Mouse (Mus musculus) thymus, postnatal 0 days (tissue): ENCODE measurements at regions not wholly inside any gene's neighbourhood (a gene's known extent, or its start where the extent isn't known, plus 50 kb on each side); places are given as distances from the start of the nearest gene placed in this dataset.

Experiments
- DNase-seq: peaks from one replicate; pipeline ENCODE4 v3.0.0-alpha.2; 2015; ENCODE audit warnings: low spot score

DNA sequence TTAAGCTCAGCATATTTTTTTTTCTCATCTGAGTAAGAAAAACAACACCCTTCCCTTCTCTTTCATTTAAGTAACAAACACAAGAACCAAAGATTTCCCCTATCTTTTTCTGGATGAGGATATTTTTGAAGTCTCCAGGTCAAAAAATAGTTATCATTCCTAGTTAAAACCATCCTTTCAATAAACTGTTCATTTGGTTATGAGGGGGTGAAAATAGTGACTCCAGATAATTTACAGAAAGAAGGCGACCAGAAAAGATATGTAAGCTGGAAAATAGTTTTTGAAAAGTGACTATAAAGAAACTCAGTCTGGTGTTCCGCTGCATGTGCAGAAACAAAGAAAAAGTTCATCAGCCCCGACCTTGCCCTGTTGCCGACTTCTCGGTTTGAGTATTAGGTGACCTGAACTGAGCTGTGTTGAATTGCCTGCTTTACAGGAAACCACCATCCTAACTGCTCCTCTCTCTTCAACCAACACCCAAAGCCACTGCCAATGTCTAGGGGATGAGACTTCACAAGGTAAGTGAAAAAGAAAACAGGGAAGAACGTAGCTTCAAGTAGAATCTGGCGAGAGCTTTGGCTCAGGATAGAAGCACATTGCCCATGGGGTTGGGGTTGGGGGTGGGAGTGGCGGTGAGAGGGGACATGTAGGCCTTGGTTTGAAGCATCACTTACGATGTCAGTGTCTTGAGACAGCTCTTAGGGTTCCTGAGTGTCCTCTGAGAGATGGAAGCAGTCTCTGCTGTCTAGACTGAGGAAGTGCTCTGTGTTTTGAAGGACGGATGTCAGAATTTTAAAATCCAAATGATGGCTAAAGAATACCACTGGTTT is 104.6 kb downstream of the Ube2e3 start:
- no peak for DNase-seq

DNA sequence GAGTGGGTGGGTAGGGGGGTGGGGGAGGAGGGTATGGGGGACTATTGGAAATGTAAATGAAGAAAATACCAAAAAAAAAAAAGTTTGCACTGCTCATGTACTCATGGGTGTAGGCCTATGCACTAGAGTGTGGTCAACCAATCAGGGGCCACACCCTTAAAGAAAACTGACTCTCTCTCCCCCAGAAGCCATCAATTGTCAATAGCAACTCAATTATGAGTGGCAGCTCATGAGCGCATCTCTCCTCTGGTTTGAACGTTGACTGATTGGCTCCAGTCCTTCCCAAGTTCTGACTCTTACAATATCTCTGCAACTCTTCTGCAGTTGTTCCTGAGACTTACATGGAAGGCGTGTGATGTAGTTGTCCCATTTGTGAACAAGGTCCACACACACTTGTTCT is 105.9 kb downstream of the Ube2e3 start:
- DNase-seq: no peak

DNA sequence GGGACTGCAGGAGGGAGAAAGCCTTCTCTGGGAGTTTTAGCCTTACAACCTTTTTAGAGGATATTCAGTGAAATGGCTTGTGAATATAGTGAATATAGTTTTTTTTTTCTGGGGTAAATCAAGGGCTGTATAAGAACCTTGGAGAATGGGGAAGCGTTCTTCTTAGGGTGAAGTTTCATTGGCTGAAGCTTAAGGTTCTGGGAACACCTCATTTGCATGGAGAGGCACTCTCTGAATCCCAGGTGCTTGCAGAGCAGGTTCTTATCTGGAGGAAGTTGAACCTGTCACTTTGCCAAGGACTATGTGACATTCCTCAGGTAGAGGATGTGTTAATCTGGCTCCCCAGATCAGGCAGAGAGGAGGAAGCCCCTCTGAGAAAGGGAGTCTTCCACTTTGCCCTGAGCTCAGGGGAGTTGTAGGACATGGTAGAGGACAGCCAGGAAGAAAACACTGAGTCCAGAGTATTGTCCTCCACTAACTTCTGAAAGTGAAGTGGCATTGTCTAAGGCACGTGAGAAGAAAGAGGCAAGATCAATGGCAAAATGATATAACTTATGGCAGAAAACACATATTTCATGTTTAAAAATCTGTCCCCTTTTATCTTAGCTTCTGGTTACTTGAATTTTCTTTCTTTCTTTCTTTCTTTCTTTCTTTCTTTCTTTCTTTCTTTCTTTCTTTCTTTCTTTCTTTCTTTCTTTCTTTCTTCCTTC is 106.9 kb downstream of the Ube2e3 start:
- no peak for DNase-seq

DNA sequence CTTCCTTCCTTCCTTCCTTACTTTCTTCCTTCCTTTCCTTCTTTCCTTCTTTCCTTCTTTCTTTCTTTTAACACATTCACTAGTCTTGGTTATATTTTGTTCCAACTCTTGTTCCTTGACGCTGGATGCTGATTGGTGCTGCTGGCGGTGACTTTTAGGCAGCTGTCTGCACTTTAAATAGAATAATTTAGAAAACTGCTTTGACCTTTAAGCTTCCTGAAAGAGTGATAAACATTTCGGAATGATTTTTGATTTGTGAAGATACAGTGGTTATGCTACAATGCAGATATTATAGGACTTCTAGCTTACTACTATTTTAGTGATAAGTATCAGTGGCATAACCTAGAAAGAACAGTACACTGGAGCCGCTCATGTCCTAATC is 107.5 kb downstream of the Ube2e3 start:
- no peak for DNase-seq

DNA sequence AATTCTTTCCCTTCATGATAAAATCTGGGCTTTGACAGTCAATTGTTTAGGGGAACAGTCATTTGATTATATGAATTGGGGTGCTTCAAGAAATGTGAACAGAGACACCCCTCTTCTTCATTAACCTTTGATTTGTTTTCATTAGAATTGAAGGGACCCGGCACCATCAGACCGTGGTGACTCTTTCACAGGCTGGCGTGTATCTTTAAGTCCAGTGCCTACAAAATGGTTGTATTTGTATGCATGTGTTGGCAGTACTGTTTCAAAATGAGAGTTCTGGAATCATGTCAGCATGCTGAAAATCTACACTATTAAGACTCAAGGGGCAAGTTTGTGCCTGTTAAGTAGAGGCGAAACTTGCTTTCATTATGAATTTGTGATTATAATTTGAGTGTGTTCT is 108.2 kb downstream of the Ube2e3 start:
- no peak for DNase-seq

DNA sequence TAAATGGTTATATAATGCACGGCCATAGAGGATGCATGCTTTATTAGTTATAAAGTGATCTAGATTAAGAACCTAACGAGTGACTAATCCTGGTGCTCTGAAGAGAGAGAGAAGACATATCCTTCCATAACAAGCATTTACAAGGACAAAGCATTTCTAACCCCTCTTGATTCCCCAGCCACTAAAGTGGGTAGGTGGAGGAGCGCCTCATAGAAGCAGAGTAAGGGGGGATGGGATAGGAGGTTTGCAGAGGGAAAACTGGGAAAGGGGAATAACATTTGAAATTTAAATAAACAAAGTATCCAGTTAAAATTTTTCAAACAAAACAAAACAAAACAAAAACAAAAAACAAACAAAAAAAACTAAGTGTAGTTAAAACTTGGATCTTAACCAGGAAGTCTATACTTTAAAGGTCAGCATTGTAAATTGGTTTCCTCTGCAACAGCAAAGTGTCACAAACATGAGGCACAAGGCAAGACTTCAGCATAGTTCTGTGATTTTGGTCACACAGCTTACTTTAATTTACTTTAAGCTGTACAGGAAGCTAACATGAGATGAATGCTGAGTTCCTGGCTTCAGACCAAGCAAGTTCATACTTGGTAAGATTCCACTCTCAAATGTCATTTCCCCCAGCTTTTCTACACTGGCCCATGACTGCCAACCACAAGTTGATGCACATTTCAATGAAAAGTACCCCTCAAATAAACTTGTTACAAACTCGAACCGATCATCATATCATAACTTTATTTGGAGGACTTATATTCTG is 109.9 kb downstream of the Ube2e3 start:
- peak; percentile 46 for DNase-seq

DNA sequence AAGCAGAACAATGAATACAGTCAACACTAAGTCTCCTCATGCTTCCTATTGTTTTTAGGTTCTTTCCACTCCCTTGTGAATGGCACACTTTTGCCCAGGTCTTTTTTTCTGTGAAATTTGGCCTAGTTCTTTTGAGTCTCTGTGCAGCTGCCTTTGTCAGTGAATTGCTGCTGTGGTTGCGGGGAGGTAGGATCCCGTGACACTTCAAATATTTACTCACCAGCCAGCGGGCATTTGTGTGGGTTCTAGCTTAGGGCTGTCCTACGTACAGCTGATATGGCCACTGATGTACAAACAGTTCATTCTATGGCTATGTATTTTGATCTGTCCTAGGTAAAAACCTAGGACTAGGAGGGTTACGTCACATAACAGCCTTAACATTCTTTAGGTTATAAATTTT is 112.1 kb downstream of the Ube2e3 start:
- peak; percentile 75 for DNase-seq

DNA sequence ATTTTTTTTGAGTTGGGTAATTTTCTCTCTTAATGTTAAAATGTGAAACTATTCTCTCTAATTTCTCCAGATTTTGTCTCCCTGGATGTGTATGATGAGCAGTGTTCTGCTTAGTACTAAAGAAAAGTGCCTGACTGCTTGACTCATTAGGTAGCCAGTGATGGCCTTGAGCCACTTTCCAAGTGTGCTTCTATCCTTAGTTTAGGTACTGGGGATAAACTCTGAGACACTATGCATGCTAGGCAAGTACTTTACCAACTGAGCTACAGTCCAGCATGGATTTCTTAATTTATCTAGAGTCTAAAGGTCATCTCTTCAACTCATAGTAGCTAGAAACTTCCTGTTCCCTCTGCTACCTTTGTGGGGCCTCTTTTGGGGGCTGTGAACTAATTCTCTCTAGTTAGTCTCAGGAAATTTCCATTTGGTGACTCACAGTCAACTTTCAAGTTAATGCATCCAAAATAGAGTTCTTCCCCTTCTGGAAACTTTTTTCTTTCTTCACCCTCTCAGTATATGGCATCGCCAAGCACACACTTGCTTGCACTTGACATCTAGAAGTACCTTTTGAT is 112.8 kb downstream of the Ube2e3 start:
- DNase-seq: peak; percentile 44

DNA sequence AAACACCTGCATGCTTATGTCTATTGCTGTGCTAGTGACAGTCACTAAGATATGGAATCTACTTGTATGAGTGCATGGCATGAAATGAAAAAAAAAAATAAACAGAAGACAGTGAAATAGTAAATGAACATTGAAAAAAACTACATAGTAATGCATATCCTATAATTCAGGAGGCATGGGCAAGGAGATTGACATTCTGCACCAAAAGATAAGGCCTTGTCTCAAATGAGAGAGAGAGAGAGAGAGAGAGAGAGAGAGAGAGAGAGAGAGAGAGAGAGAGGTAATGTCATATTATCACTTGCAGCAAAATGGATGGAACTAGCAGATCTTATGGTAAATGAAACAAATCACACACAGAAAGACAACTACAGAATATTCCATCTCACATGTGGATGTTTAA is 115.4 kb downstream of the Ube2e3 start:
- DNase-seq: no peak

DNA sequence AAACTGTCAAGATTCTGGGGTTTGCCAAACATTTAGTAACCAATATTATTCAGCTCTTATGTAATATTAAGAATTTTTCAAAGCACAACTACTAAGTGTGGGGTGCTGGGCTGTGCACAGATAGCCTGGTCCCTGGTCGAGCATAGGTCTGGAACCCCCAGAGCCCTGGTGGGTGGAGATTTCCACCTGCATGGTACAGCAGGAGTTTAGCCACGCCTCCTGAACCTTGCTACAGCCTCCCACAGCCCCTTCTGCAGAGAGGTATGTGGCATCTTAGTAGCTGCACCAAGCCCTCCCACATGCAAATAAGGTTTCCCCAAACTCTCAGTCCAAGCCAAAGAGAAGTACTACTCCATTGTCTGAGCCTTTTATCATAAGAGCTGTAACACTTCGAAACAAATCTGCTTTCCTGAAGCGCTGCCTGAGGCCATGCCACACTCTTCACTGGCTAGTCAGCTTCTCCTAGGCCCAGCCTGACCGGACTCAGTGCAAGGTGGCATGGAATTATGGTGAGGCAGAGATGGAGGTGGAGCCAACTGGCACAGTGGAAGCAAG is 116.1 kb downstream of the Ube2e3 start:
- DNase-seq: no peak

DNA sequence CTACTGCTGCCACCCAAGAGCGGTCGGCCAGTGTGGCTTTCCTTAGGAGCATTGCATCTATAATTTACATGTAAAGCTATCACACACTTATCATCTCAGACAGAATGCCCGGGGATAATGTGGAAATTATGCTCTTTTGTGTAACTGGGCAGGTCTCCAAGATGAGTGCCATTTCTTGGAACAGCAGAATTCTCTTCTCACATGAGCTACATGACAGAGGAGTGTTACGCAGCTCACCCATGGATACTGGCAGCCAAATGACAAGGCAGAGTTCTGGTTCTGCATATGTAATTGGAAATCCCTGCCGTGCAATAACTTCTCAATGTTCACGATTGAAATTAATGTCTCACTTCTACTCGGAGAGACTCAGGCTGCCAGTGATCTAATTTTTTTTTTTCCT is 119.1 kb downstream of the Ube2e3 start:
- no peak for DNase-seq

DNA sequence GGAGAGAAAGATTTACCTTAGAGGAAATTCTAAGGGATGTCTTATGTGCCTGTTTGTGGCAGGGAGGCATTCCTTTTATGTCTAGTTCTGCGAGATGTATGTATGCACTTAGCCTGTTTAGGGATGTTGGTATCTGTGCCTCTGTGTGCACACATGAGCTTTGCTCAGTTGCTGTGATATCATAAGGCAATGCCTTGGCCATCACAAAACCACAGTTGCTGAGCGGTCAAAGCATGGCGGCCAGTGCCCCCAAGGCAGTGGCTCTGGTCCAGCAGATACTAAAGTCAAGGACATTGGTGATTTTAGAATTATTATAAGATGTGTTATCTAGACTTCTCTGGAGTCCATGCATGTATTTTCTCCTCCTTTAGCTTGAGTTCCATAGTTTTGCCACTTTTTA is 119.5 kb downstream of the Ube2e3 start:
- DNase-seq: no peak

DNA sequence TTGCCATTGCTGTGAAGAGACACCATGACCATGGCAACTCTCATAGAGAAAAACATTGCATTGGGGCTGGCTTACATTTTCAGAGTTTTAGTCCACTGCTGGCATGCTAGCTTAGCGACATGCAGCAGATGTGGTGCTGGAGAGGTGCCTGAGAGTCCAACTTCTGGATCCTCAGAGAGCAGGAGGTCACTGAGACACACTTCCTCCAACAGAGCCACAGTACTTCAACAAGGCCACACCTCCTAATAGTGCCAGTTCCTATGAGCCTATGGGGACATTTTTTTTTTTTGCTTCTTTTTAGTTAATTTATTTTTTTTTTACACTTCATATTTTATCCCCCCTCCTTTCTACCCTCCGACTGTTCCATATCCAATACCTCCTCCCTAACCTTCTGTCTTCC is 120.3 kb downstream of the Ube2e3 start:
- DNase-seq: no peak

DNA sequence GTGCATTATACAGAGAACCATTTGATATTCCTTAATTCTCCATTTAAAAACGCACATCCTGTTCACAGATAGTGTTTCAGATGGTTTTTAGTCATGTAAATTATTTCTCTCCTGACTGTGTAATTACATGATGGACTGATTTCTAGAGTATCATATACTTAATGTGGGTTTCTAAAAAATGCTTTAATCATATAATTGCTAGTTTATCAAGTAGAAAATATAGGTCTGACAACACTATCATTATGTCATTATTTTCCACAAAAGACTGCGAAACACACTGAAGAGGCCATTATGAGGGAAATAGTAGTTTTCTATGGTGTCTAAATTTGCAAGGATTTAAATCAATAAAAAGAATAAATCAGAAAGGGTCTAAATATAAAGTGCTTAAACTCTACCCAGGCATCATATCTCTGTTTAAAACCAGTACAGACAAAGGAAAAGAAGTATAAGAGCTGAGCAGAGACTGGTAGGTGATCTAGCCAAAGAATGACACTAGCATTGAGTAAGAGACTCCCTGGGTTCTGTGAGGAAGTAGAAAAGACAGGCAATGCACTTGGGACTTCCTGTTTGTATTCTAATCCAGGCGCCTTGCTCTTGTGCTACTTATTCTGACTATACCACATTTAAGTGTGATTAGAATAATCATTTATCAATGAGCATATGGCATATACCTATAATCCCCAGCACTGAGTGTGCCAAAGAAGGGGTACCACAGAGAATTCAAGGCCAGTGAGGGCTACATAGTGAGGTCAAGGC is 127.1 kb downstream of the Ube2e3 start:
- peak; percentile 42 for DNase-seq

DNA sequence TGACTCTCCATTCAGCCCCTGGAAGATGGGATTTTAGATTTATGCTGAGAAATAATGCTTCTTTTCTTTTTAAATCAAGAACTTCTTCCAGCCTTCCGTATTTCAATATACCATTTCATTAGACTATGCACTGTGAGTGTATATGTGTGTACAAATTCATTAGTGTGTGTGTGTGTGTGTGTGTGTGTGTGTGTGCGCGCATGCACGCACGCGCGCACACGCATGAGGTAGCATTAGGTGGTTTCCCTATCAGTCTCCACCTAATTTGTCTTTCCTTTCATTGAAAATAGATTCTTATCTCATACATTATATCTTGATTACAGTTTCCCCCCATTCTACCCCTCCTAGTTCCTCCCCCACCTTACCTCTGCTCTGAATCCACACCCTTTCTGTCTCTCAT is 130.7 kb downstream of the Ube2e3 start:
- no peak for DNase-seq

DNA sequence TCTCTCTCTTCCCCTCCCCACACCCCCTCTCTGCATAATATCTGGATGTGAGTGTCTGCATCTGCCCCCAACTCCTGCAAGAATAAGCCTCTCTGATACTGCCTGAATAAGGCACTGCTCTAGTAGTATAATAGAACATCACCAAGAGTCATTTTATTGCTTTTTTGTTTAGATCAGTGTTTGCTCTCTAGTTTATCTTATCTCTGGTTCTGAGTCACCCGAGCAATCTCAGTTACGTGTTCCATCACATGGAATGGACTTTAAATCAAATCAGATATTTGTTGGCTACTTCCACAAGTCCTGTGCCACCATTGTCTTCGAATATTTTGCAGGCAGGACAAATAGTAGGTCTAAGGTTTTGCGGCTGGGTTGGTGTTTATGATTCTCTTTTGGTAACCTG is 131.5 kb downstream of the Ube2e3 start:
- no peak for DNase-seq

DNA sequence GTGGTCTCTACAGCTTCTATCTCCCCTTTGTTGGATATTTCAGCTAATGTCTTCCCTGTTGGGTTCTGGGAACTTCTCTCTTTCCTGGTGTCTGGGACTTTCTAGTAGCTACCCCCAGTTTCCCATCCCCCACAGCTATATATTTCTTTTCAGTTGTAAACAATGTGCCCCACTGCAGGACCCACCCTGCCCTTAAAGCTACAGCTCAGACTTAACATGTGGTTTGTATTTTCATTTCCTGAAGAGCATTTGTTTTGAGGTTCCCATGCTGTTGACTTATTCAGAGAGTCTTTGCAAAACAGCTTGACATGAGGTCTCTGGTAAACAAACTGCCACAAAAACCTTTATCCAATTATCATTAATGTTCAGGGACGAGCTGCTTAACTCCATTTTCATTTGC is 136.9 kb downstream of the Ube2e3 start:
- peak; percentile 26 for DNase-seq

DNA sequence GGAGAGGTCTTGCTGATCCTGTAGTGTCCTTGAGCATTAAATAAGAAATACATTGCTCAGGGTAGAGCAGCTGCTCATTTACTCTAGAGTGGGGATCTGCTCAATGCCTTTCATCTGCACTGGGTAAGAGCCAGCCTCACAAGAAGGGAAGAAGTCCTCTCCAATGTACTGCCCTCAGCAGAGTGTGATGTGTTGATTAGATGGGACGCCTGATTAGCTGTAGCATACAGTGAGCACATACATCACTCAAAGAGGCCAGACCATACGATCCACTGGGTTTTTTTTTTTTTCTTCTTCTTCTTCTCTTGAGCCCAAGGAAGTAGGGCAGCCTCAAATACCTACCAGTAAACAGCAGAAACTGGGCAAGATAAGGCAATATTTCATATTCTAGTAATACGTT is 140.7 kb downstream of the Ube2e3 start:
- DNase-seq: no peak

DNA sequence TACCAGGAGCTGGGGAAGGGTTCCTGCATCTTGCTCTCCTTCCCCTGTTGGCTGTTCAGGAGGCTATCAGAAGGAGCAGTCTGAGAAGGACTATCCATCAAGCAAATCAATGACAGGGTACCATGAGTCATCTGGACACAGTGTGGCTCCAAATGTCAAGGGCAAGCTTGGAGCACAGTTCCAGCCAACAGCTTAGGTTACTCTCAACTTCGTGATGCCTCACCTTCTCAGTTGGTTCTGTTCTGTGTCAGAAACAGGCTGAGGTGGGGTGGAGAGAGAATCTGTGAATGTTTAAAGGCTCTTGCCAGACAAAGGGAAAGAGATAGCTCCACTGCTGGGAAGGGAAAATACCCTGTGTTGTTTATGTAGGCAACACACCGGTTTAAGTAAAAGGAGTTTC is 141.9 kb downstream of the Ube2e3 start:
- no peak for DNase-seq

DNA sequence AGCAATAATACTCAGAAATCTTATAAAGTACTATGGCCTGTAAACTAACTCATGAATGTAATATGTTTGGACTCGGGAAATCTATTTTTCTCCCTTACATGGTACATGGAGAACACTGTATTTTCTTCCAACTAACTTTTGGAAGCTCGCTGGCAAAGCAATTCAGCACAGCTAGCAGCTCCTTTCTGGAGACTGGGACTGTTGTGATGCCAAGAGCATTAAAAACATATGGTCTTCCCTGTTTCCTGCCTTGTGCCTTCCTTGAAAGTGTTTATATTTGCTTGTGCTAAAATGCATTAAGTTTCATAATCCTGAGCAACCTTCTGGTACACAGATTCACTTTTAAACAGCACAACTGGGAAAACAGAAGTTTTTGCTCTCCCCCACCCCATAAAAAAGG is 142.3 kb downstream of the Ube2e3 start:
- DNase-seq: no peak
